In the genomic region with DNA sequence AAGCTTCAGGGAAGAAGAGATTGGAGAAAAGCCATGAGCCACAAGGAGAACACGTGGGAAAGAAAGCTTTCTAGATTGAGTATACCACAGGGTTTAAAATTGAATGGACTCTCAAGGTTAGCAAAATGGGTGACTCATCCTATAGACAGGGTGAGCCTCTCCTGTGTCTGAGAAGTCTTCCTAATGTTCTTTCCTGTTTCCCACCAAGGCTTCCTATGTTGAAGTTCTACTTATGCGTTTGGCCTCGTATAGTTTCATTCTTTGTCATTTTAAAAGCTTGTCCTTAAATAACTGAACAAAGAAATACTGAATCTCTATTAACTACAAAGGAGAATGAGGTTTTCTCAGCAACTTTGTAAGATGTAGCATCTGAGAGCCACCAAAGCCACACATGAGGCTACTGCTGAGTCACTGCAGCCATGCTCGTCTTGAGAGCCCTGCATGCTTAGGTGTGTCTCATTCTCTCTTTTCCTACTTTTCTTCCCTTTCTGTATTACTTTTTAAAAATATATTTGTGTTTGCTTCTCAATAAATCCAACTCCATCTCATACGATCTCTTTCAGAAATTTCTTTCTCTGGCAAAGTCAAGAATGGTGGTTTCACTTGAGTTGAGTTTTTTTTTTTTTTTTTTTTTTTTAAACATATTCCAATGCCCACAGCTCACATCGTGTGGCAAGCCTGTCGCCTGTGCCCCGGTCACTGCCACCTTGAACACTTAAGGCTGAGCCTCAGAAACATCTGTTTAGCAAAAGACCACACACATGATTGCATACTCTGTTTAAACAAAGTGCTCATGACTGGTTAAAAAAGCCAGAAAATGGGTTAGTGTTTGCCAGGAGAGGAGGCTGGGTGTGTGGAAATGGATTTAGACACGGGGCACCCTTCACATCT, we compare ENCODE assay signal across 8 mouse cellular contexts. TPM values are rescaled to one million over a fixed set of nuclear protein-coding genes. Genes with fewer than 3 reads are reported as not detected.
A peak's percentile ranks its signal among the peaks of the same experiment; 100 is the strongest.
DNase-seq lines count a peak whose midpoint lies in the region; ATAC-seq and TF ChIP-seq lines count a peak whose summit lies in the region.

No protein-coding gene starts in this region.

- H3K4me3 ChIP-seq in lung, embryonic 16.5 days (ENCODE audit: low read length), result peak overlapping the region; percentile 43
- peak overlapping the region; percentile 40 for H3K4me3 ChIP-seq in cortical plate, adult 2 months (ENCODE audit: insufficient read depth, low read length)
- peak overlapping the region; percentile 17; the same call in 1 of the 2 replicates for H3K4me3 ChIP-seq in midbrain, embryonic 15.5 days

- ATAC-seq in lung, embryonic 16.5 days (ENCODE audit: low read depth), result peak; percentile 55
- peak; percentile 39; the same call in 1 of the 2 replicates for ATAC-seq in midbrain, embryonic 15.5 days (replicated peaks)

- H3K9ac ChIP-seq in lung, embryonic 16.5 days (ENCODE audit: low read length), result peak overlapping the region; percentile 68
- H3K9ac ChIP-seq in midbrain, embryonic 15.5 days, result no peak overlapping the region

- peaks cover 5% of the 10 kb centered on the region for H3K36me3 ChIP-seq in lung, embryonic 16.5 days (ENCODE audit: control insufficient read depth, insufficient read depth, low read length)
- no peaks in the 10 kb centered on the region for H3K36me3 ChIP-seq in midbrain, embryonic 15.5 days (replicated peaks)

- no peaks in the 10 kb centered on the region for H3K27me3 ChIP-seq in lung, embryonic 16.5 days (ENCODE audit: control insufficient read depth, insufficient read depth, low read depth, low read length)
- no peaks in the 10 kb centered on the region for H3K27me3 ChIP-seq in midbrain, embryonic 15.5 days (replicated peaks)

- TF ChIP-seq CTCF in cortical plate, adult 2 months (IDR thresholded peaks at IDR 0.05; ENCODE audit: extremely low read depth, insufficient read depth, low read length), result no peak

- peaks cover 7% of the 10 kb centered on the region for H3K4me1 ChIP-seq in lung, embryonic 16.5 days (replicated peaks; ENCODE audit: control insufficient read depth, insufficient read depth, low read length)
- no peaks in the 10 kb centered on the region; the same call in 1 of the 2 replicates for H3K4me1 ChIP-seq in cortical plate, adult 2 months (ENCODE audit: control insufficient read depth, insufficient read depth, low read length)
- peaks cover 6% of the 10 kb centered on the region; the same call in 1 of the 2 replicates for H3K4me1 ChIP-seq in midbrain, embryonic 15.5 days

- no peak for DNase-seq in lung, postnatal 14 days
- DNase-seq in induced T-regulatory cell, adult 2 months (ENCODE audit: low read depth), result peak; percentile 57
- DNase-seq in frontal cortex, postnatal 14 days (ENCODE audit: low spot score in 2 of 2), result no peak
- DNase-seq in adrenal gland, adult 2 months, result no peak
- no peak for DNase-seq in retina, embryonic 14.5 days (ENCODE audit: low spot score)

- peak overlapping the region; percentile 92 for H3K27ac ChIP-seq in lung, embryonic 16.5 days (ENCODE audit: low read length)
- peak overlapping the region; percentile 82 for H3K27ac ChIP-seq in cortical plate, adult 2 months (ENCODE audit: insufficient read depth, low read length)
- H3K27ac ChIP-seq in midbrain, embryonic 15.5 days, result no peak overlapping the region

- H3K4me2 ChIP-seq in lung, embryonic 16.5 days (ENCODE audit: low read depth, low read length), result peak overlapping the region; percentile 53
- peak overlapping the region; percentile 46 for H3K4me2 ChIP-seq in midbrain, embryonic 15.5 days

- WGBS in lung, embryonic 16.5 days, result 36% methylated on average over 9 of the region's 9 CpGs
- 71% methylated on average over 9 of the region's 9 CpGs for WGBS in midbrain, embryonic 15.5 days

- TF ChIP-seq POLR2A in cortical plate, adult 2 months (IDR thresholded peaks at IDR 0.05; ENCODE audit: extremely low read depth, insufficient read depth, low read length), result no peak

- H3K9me3 ChIP-seq in lung, embryonic 16.5 days (ENCODE audit: control insufficient read depth, low read length), result no peaks in the 10 kb centered on the region
- H3K9me3 ChIP-seq in midbrain, embryonic 15.5 days, result no peaks in the 10 kb centered on the region

RNA-seq across cellular contexts. Expression of a gene that starts 0.7 kb away (rescaled TPM):
- polyA plus RNA-seq in lung, embryonic 16.5 days (2015; fragmentation: Nextera tagmentation; extraction: Ambion mirVana), result 39.7 and 42.2 TPM in 2 replicates
- polyA plus RNA-seq in cortical plate, adult 2 months (2012; rRNA removed), result 5.4 and 6.1 TPM in 2 replicates
- 1.6 and 2.1 TPM in 2 replicates for polyA plus RNA-seq in midbrain, embryonic 15.5 days (2015; fragmentation: Nextera tagmentation; extraction: Ambion mirVana)
- 10 to 100 TPM; 19.0 to 19.4 TPM for total RNA-seq in adrenal gland, adult 2 months (2021)
- polyA plus RNA-seq in adrenal gland, adult 2 months (2012; rRNA removed), result 3.0 TPM in 2 replicates

RNA-seq across cellular contexts. Expression of a gene that starts 23.4 kb away (rescaled TPM):
- 0.20 and 0.21 TPM in 2 replicates for polyA plus RNA-seq in lung, embryonic 16.5 days (2015; fragmentation: Nextera tagmentation; extraction: Ambion mirVana)
- polyA plus RNA-seq in cortical plate, adult 2 months (2012; rRNA removed), result 0.04 and 0.06 TPM in 2 replicates
- 0.23 and 0.36 TPM in 2 replicates for polyA plus RNA-seq in midbrain, embryonic 15.5 days (2015; fragmentation: Nextera tagmentation; extraction: Ambion mirVana)
- under 1 TPM; 0.09 to 0.17 TPM for total RNA-seq in adrenal gland, adult 2 months (2021)
- 0.04 TPM in 1 of 2 replicates, not detected in the other for polyA plus RNA-seq in adrenal gland, adult 2 months (2012; rRNA removed)

RNA-seq across cellular contexts. Expression of a gene that starts 38.8 kb away (rescaled TPM):
- polyA plus RNA-seq in lung, embryonic 16.5 days (2015; fragmentation: Nextera tagmentation; extraction: Ambion mirVana), result 42.3 and 48.9 TPM in 2 replicates
- 1.9 and 2.1 TPM in 2 replicates for polyA plus RNA-seq in cortical plate, adult 2 months (2012; rRNA removed)
- polyA plus RNA-seq in midbrain, embryonic 15.5 days (2015; fragmentation: Nextera tagmentation; extraction: Ambion mirVana), result 1.6 and 1.7 TPM in 2 replicates
- 10 to 100 TPM; 28.3 to 31.1 TPM for total RNA-seq in adrenal gland, adult 2 months (2021)
- polyA plus RNA-seq in adrenal gland, adult 2 months (2012; rRNA removed), result 6.2 and 7.3 TPM in 2 replicates
